Mouse (Mus musculus) layer of hippocampus, adult 18-20 months (tissue): ENCODE measurements at regions not wholly inside any gene's neighbourhood (a gene's known extent, or its start where the extent isn't known, plus 50 kb on each side); places are given as distances from the start of the nearest gene placed in this dataset.

Experiments used
- DNase-seq, 2 experiments: peaks; one replicate each; pipeline ENCODE4 v3.0.0; 2022; ENCODE audit warnings: low spot score in 2 of 2

GRCm38 (mm10) chr9:26060834-26061233 is 579.5 kb downstream of the Eepd1 start:
- DNase-seq: no peak

- DNase-seq: no peak
Observed at GRCm38 (mm10) chr9:26077057-26077456, 595.7 kb downstream of the Eepd1 start.

GRCm38 (mm10) chr9:26086524-26086923 is 605.2 kb downstream of the Eepd1 start:
- DNase-seq: no peak

- no peak for DNase-seq
Observed at GRCm38 (mm10) chr9:26092061-26092687, 610.8 kb downstream of the Eepd1 start.

- no peak for DNase-seq
Observed at GRCm38 (mm10) chr9:26104136-26104535, 622.8 kb downstream of the Eepd1 start.

GRCm38 (mm10) chr9:26121986-26122385 is 611.5 kb upstream of the B3gat1 start:
- peak in 1 of 2 experiments; percentile 29 for DNase-seq

GRCm38 (mm10) chr9:26134587-26134986 is 598.9 kb upstream of the B3gat1 start:
- DNase-seq: peak; percentile 26 to 71
